Mouse (Mus musculus) lung, adult 2 months (tissue): Measurements from ENCODE around the gene Zfx.

Source experiments
- CTCF ChIP-seq: fragments of 200-500 bp; IDR thresholded peaks from 2 replicates; pipeline ENCODE4 v1.5.1; 2011; ENCODE audit warnings: mild to moderate bottlenecking, low read length, control low read depth; ENCODE audit not compliant: insufficient read depth
- POLR2A ChIP-seq: fragments of 200-500 bp; IDR thresholded peaks from 2 replicates; pipeline ENCODE4 v1.6.1; 2011; ENCODE audit warnings: low read depth, mild to moderate bottlenecking, control low read depth, low read length, borderline replicate concordance; ENCODE audit errors: extremely low read depth

DNA sequence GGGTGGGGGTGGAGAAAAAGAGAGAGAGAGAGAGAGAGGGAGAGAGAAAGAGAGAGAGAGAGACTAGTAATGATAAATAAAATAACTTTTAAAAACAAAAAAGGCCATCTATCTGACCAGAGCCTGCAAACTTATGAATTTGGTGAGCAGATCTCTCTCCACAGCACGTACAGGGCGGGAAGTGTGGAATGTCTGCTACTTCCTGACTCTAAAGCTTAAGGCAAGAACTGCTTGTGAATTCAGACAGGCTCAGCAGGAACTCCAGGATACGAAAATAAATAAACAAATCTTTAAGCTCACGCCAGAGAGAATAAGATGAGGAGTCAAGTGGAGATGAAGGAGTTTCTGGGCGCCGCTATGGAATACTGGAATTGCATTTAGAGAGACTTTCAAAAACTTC lies 64.8 kb downstream of the Zfx start:
- TF ChIP-seq CTCF = no peak
- TF ChIP-seq POLR2A = no peak
